Mouse (Mus musculus): ENCODE results near the gene Hist1h2ak. TPM values are rescaled to one million over a fixed set of nuclear protein-coding genes. Genes with fewer than 3 reads are reported as not detected.
A peak's percentile ranks its signal among the peaks of the same experiment; 100 is the strongest.
"Not testable (repeated sequence)": the region's sequence is repeated elsewhere in the genome, so short reads cannot be mapped to it uniquely, and the experiment has no call there.

Hist1h2ak gene
- polyA plus RNA-seq, 1 experiment from 2014 or later = 16.1 TPM

DNA sequence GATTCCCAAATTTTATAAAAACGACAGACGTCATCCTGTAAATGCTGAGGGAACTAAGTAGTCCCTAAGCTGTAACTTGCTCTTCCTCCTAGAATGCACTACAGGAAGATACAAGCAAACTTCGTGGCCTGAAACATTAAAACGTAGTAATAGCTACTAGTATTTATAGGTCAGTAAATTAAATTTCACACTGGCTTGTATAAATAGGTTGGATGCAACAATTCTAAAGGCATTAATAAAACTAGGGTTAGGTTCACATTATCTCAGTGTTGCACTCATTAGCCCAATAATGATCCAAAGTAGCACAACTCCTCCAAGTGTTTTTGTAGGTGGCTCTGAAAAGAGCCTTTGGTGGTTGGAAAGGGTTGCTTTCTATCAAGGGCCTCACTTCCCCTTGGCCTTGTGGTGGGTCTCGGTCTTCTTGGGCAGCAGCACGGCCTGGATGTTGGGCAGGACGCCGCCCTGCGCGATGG is 540 bp downstream of the Hist1h2ak start:
- Histone ChIP-seq H3K4me1 (peaks cover 15% of the 10 kb centered on the region), H3K9ac (peak overlapping the region; percentile 15; the same call in 1 of the 2 replicates), H3K4me2 (replicated peaks) (peak overlapping the region; percentile 64), H3K36me3 (no peaks in the 10 kb centered on the region), H3K27me3 (no peaks in the 10 kb centered on the region), H3K4me3 (replicated peaks) (peak overlapping the region; percentile 48), H3K27ac (replicated peaks) (peak overlapping the region; percentile 92), H3K9me3 (replicated peaks) (no peaks in the 10 kb centered on the region)
- WGBS = 1% methylated on average over 10 of the region's 10 CpGs
- no peak for ATAC-seq (ENCODE audit: insufficient number of reproducible peaks, low FRiP score, low TSS enrichment, low read depth)

DNA sequence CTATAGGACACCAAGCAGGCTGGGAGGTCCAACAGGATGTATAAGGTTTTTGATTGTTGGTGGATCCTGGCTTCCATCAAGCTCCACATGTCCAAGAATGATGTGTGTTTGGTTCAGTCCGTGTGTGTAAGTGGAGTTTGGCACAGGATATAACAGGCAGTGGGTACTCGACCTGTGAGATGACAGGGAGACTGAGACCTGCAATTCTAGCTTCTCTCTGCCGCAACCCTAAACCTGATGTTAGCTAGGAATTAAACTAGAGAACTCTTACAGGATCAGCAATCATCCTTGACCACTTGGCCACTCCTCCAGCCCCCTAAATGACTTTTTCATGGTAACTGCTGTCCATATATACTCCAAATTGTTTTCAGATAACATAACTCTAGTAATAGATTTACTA is 1.3 kb downstream of the Hist1h2ak start:
- ATAC-seq (ENCODE audit: insufficient number of reproducible peaks, low FRiP score, low TSS enrichment, low read depth) = no peak
- WGBS = 31% methylated on average over 3 of the region's 3 CpGs
- Histone ChIP-seq H3K27ac (replicated peaks) (peak overlapping the region; percentile 92), H3K9ac (no peak overlapping the region), H3K4me2 (replicated peaks) (0 out of 2 replicates have a peak overlapping the region, but pooled peaks have one; percentile 64), H3K36me3 (no peaks in the 10 kb centered on the region), H3K4me1 (peaks cover 17% of the 10 kb centered on the region), H3K9me3 (replicated peaks) (no peaks in the 10 kb centered on the region), H3K27me3 (no peaks in the 10 kb centered on the region), H3K4me3 (replicated peaks) (no peak overlapping the region)

DNA sequence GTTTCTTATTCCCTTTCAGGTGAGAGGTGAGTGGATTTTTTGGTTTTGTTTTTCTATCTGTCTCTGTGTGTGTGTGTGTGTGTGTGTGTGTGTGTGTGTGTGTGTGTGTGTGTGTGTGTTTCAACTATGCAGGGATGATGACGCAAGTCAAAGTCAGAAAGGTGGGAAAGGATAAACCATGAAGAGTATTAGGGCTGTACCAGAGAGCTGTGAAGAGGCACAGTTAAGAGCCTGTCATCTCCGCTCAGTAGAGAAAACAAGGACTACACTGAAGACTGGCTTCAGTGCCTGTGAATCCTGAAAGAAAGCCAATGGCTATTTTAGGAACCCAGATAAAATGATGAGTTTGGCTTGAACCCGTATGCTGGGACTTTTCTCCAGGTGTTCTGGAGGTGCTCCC is 1.8 kb downstream of the Hist1h2ak start:
- Histone ChIP-seq H3K9ac (no peak overlapping the region), H3K4me2 (replicated peaks) (0 out of 2 replicates have a peak overlapping the region, but pooled peaks have one; percentile 64), H3K27me3 (no peaks in the 10 kb centered on the region), H3K36me3 (no peaks in the 10 kb centered on the region), H3K9me3 (replicated peaks) (no peaks in the 10 kb centered on the region), H3K4me1 (peaks cover 19% of the 10 kb centered on the region), H3K4me3 (replicated peaks) (no peak overlapping the region), H3K27ac (replicated peaks) (peak overlapping the region; percentile 92; the same call in 1 of the 2 replicates)
- ATAC-seq (ENCODE audit: insufficient number of reproducible peaks, low FRiP score, low TSS enrichment, low read depth) = no peak
- 62% methylated on average over 3 of the region's 3 CpGs for WGBS

GRCm38 (mm10) chr13:21751417-21751816 is 2.2 kb downstream of the Hist1h2ak start:
- no peak for ATAC-seq (ENCODE audit: insufficient number of reproducible peaks, low FRiP score, low TSS enrichment, low read depth)
- no peak overlapping the region for H3K4me2 ChIP-seq (replicated peaks)
- H3K9ac ChIP-seq = no peak overlapping the region
- no peaks in the 10 kb centered on the region for H3K27me3 ChIP-seq
- H3K9me3 ChIP-seq (replicated peaks) = no peaks in the 10 kb centered on the region
- H3K4me1 ChIP-seq = peaks cover 19% of the 10 kb centered on the region
- no peaks in the 10 kb centered on the region for H3K36me3 ChIP-seq
- H3K27ac ChIP-seq (replicated peaks) = 0 out of 2 replicates have a peak overlapping the region, but pooled peaks have one; percentile 58
- H3K4me3 ChIP-seq (replicated peaks) = no peak overlapping the region

DNA sequence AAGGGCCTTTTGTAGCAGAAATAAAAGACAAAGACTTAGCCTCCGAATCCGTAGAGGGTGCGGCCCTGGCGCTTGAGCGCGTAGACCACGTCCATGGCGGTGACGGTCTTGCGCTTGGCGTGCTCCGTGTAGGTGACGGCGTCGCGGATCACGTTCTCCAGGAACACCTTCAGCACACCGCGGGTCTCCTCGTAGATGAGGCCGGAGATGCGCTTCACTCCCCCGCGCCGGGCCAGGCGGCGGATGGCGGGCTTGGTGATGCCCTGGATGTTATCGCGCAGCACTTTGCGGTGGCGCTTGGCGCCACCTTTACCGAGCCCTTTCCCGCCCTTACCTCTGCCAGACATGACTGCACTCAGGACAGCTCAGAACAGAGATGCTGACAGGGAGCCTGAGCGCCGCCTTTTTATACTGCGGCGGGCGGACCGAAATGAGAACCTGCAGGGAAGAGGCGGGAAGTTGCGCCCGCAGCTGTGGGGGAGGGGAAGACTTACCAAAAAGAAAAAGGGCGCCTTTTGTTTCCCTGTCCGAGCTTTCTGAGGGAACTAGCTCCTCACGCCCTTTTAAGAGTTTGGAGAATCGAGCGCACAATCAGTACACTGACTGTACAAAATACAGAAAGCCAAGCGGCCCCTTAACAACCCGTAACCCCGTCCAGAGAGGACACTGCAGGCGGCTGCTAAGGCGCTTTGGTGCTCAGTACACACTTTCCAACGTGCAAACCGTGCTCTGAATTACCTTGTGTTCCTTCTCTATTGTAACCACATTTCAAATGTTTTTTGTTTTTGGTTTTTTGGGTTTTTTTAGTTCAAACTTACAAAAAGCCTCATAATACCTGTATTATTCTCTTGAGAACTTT is 3.2 kb downstream of the Hist1h2ak start, which contains the start of gene Hist1h4k:
Hist1h4k (minus strand) TSS at position 347 of the 859 bp plus-strand sequence.
- H3K4me1 ChIP-seq = peaks cover 19% of the 10 kb centered on the region

DNA sequence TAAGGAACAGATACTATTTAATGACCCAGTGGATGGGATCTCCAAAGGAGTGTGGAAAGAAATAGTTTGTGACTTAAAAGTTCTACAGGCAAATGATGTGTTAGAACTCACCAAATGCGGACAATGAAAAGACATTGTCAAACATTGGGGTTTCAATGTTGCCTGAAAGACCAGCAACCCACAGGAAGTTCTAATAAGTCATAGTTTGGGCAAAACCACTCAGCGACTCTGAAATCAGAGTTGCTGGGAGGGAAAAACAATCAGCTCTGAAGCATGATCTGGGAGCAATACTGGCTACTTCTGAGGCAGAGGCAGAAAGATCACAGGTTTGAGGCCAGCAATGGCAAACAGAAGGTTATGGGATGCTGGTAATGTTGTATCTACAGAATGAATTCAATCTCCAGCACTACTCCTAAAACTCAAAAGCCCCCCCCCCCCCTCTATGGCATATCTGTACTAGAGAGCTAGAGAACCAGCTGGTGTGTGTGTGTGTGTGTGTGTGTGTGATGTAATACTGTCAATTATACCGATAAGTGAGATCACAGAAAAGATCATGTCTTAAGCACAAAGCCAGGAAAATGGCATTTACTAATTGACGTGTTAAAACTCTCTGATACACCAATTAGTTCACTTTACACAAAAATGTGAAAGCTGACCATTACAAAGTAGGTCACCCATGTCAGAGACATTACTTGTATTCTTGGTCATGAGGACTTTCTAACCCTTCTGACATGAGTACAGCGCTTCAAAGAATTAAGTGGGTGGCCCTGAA is 4.1 kb downstream of the Hist1h2ak start:
- ATAC-seq (ENCODE audit: insufficient number of reproducible peaks, low FRiP score, low TSS enrichment, low read depth) = no peak
- Histone ChIP-seq H3K36me3 (no peaks in the 10 kb centered on the region), H3K27ac (replicated peaks) (peak overlapping the region; percentile 94), H3K4me2 (replicated peaks) (peak overlapping the region; percentile 62), H3K4me1 (peaks cover 16% of the 10 kb centered on the region), H3K27me3 (no peaks in the 10 kb centered on the region), H3K4me3 (replicated peaks) (peak overlapping the region; percentile 51), H3K9ac (peak overlapping the region; percentile 44), H3K9me3 (replicated peaks) (no peaks in the 10 kb centered on the region)
- WGBS = 3% methylated on average over 5 of the region's 5 CpGs

More for the DNA sequence above, 3.2 kb downstream of the Hist1h2ak start, which contains the start of gene Hist1h4k:
- H3K4me3 ChIP-seq (replicated peaks) = peak within 1 kb of the TSS; percentile 51
- not testable (repeated sequence) for H3K27me3 ChIP-seq; H3K9me3 ChIP-seq (replicated peaks); H3K36me3 ChIP-seq
- WGBS = under 1% methylated on average over 49 of the region's 56 CpGs
- peak; percentile 84 for ATAC-seq (ENCODE audit: insufficient number of reproducible peaks, low FRiP score, low TSS enrichment, low read depth)
- peak within 1 kb of the TSS; percentile 62 for H3K4me2 ChIP-seq (replicated peaks)
- H3K9ac ChIP-seq = peak within 1 kb of the TSS; percentile 44
- peak within 1 kb of the TSS; percentile 94 for H3K27ac ChIP-seq (replicated peaks)

GRCm38 (mm10) chr13:21745006-21745405 is 8.6 kb downstream of the Hist1h2ak start:
- no peak for ATAC-seq (ENCODE audit: insufficient number of reproducible peaks, low FRiP score, low TSS enrichment, low read depth)
- Histone ChIP-seq H3K27ac (replicated peaks) (no peak overlapping the region), H3K4me3 (replicated peaks) (no peak overlapping the region), H3K36me3 (no peaks in the 10 kb centered on the region), H3K9ac (no peak overlapping the region), H3K4me2 (replicated peaks) (no peak overlapping the region), H3K9me3 (replicated peaks) (no peaks in the 10 kb centered on the region), H3K4me1 (peaks cover 8% of the 10 kb centered on the region), H3K27me3 (no peaks in the 10 kb centered on the region)
- WGBS = 88% methylated on average over 1 of the region's 1 CpGs

DNA sequence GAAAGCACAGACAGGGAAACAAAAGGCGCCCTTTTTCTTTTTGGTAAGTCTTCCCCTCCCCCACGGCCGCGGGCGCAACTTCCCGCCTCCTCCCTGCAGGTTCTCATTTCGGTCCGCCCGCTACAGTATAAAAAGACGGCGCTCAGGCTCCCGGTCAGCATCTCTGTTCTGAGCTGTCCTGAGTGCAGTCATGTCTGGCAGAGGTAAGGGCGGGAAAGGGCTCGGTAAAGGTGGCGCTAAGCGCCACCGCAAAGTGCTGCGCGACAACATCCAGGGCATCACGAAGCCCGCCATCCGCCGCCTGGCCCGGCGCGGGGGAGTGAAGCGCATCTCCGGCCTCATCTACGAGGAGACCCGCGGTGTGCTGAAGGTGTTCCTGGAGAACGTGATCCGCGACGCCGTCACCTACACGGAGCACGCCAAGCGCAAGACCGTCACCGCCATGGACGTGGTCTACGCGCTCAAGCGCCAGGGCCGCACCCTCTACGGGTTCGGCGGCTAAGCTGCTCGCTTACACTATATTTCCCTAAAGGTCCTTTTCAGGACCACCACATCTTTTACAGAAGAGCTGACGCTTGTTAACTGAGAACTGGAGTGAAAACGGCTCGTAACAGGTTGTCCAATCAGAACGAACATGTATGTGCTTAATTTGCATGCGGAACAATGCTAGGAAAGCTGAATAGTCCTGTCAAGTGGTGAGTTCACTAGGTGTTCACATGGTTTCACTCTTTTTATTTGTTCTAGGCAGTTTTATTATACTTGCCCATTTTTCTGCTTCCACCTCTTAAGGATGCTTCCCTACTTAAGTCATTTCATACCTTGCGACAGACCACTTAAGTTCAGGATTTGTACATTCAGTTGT is 18.5 kb downstream of the Hist1h2ak start, which contains the start of gene Hist1h4j:
Hist1h4j (plus strand) TSS at position 159 of the 862 bp plus-strand sequence.
- ATAC-seq (ENCODE audit: insufficient number of reproducible peaks, low FRiP score, low TSS enrichment, low read depth) = peak; percentile 91
- H3K4me3 ChIP-seq (replicated peaks) = peak within 1 kb of the TSS; percentile 52
- not testable (repeated sequence) for H3K4me1 ChIP-seq; H3K9me3 ChIP-seq (replicated peaks); H3K27me3 ChIP-seq; H3K36me3 ChIP-seq
- peak within 1 kb of the TSS; percentile 45 for H3K9ac ChIP-seq
- WGBS = under 1% methylated on average over 49 of the region's 56 CpGs
- peak within 1 kb of the TSS; percentile 97 for H3K27ac ChIP-seq (replicated peaks)
- peak within 1 kb of the TSS; percentile 64 for H3K4me2 ChIP-seq (replicated peaks)

DNA sequence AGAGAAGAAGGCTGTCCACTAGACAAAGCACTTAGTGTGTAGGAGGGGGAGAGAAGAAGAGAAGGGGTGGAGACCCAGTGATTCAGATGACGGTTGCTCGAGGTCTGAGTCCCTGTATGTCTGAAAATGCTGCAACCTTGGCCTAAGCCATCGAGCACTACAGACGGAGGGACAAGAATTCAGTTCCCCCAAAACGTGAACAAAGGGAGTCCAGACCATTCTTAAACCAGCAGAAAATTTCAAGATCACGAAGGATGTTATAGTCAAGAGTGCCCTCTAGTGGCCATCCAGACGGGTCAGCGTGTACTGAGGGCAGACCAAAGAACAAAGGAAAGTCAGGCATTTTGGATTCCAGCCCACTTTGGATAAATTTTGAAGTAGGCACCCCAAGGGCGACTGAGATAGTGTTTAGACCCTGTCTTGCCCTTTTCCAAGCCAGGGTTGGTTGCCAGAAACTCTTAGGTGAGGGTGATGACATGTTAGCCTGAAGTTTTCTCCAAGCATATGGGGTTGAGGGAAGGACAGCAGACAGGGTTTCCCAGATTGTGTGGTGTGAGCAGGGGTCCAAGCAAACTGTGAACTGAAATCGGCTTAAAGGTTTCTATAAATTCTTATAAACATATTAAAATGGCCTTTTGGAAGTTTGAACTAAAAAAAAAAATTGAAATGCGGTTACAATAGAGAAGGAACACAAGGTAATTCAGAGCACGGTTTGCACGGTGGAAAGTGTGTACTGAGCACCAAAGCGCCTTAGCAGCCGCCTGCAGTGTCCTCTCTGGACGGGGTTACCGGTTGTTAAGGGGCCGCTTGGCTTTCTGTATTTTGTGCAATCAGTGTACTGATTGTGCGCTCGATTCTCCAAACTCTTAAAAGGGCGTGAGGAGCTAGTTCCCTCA is 19.4 kb downstream of the Hist1h2ak start:
- no peaks in the 10 kb centered on the region for H3K9me3 ChIP-seq (replicated peaks)

GRCm38 (mm10) chr13:21733466-21733865 is 20.2 kb downstream of the Hist1h2ak start:
- Histone ChIP-seq H3K36me3 (no peaks in the 10 kb centered on the region), H3K9ac (no peak overlapping the region), H3K4me1 (peaks cover 9% of the 10 kb centered on the region), H3K4me3 (replicated peaks) (no peak overlapping the region), H3K27me3 (no peaks in the 10 kb centered on the region), H3K9me3 (replicated peaks) (no peaks in the 10 kb centered on the region), H3K4me2 (replicated peaks) (no peak overlapping the region), H3K27ac (replicated peaks) (no peak overlapping the region)
- ATAC-seq (ENCODE audit: insufficient number of reproducible peaks, low FRiP score, low TSS enrichment, low read depth) = no peak
- 69% methylated on average over 5 of the region's 5 CpGs for WGBS

More for the DNA sequence above, 19.4 kb downstream of the Hist1h2ak start:
- H3K9ac ChIP-seq = peak overlapping the region; percentile 45
- H3K27ac ChIP-seq (replicated peaks) = peak overlapping the region; percentile 97
- ATAC-seq (ENCODE audit: insufficient number of reproducible peaks, low FRiP score, low TSS enrichment, low read depth) = peak; percentile 76
- H3K4me2 ChIP-seq (replicated peaks) = peak overlapping the region; percentile 64
- peak overlapping the region; percentile 52 for H3K4me3 ChIP-seq (replicated peaks)
- H3K4me1 ChIP-seq = peaks cover 9% of the 10 kb centered on the region
- under 1% methylated on average over 21 of the region's 21 CpGs for WGBS
- H3K27me3 ChIP-seq = no peaks in the 10 kb centered on the region
- no peaks in the 10 kb centered on the region for H3K36me3 ChIP-seq
